Mouse (Mus musculus): ENCODE measurements at regions not wholly inside any gene's neighbourhood (a gene's known extent, or its start where the extent isn't known, plus 50 kb on each side); places are given as distances from the start of the nearest gene placed in this dataset.

DNA sequence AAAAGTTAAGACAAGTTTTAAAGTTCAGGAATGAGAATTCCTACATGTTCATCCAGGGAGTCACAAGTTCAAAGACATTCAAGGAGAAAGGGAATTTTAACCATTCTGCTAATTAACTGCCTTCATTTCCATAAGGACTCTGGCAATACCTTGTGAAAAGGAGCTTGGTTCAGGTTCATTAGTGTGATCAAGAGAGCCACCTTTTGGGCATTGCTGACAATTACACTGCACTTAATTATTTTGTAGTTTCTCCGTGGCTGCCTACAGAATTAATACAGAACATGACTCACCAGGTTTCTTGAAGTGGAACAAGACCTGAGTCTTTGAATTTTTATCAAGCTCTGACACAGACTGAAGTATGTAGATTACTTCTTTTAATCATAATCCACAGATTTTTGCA, 52.4 kb upstream of the Ankef1 start:
- Histone ChIP-seq H3K9ac (replicated peaks; ENCODE audit: low read length, poor library complexity, severe bottlenecking) (no peak overlapping the region), H3K27ac (ENCODE audit: low read depth, low read length) (no peak overlapping the region), H3K4me2 (ENCODE audit: low read depth, low read length, poor library complexity, severe bottlenecking) (no peak overlapping the region), H3K9me3 (ENCODE audit: low read length) (no peaks in the 10 kb centered on the region), H3K36me3 (ENCODE audit: insufficient read depth, low read length) (no peaks in the 10 kb centered on the region), H3K4me1 (ENCODE audit: insufficient read depth, low read length) (no peaks in the 10 kb centered on the region), H3K27me3 (ENCODE audit: insufficient read depth, low read length) (no peaks in the 10 kb centered on the region), H3K4me3 (ENCODE audit: low read depth, low read length) (no peak overlapping the region)
- peak; percentile 73 for DNase-seq (ENCODE audit: low spot score)
- no peak for ATAC-seq (ENCODE audit: low FRiP score)
- TF ChIP-seq CTCF (IDR thresholded peaks at IDR 0.05) = peak; percentile 73
- 8% methylated on average over 1 of the region's 1 CpGs for WGBS
